Mouse (Mus musculus) thymus, adult 18-20 months (tissue): ENCODE results near the gene Ahsg.
"Not testable (repeated sequence)": the region's sequence is repeated elsewhere in the genome, so short reads cannot be mapped to it uniquely, and the experiment has no call there.

ENCODE experiments used
- DNase-seq, 2 experiments: peaks; one replicate each; pipeline ENCODE4 v3.0.0; 2022; ENCODE audit warnings: mixed read lengths in 2 of 2

Ahsg gene

GRCm38 (mm10) chr16:22941825-22942476 is 50.9 kb downstream of the Ahsg start:
- not testable (repeated sequence) for DNase-seq

DNA sequence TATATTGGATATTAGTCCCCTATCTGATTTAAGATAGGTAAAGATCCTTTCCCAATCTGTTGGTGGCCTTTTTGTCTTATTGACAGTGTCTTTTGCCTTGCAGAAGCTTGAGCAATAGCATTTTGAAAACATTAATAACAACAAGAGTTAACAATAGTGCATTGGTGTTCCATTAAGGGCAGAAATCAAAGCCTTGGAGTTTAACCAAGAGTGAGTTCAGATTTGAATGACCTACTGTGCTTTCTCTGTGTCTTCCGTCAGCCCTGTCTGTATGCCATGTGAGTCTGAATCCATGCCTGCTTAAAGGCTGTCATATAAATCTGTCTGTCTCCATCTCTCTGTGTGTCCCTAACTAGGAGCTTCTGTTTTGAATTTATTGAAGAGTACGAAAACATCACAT is 56.3 kb downstream of the Ahsg start:
- no peak for DNase-seq
